Mouse (Mus musculus) midbrain, embryonic 14.5 days (tissue): ENCODE measurements around the gene Plac9b. TPM values are rescaled to one million over a fixed set of nuclear protein-coding genes. Genes with fewer than 3 reads are reported as not detected.
"Not testable (repeated sequence)": the region's sequence is repeated elsewhere in the genome, so short reads cannot be mapped to it uniquely, and the experiment has no call there.

Experiments
- ATAC-seq: fragments of 200-750 bp; cut with Nextera tagmentation; 2 replicates; pipeline ENCODE4 v1.8.0; 2017; ENCODE audit warnings: moderate number of reproducible peaks, moderate library complexity; ENCODE audit not compliant: low FRiP score, low TSS enrichment
- DNase-seq: peaks from one replicate; pipeline ENCODE4 v3.0.0-alpha.2; 2015
- H3K27ac ChIP-seq: fragments of 300-500 bp; sonication (generic); replicated peaks from 2 replicates; pipeline ENCODE4 v1.5.1; 2014; ENCODE audit warnings: mild to moderate bottlenecking, low read depth, low read length, moderate library complexity
- H3K27me3 ChIP-seq: fragments of 300-500 bp; sonication (generic); 2 replicates; pipeline ENCODE4 v1.6.1; 2014; ENCODE audit warnings: low read length, control low read depth, mixed read lengths; ENCODE audit not compliant: control insufficient read depth, insufficient read depth
- H3K36me3 ChIP-seq: fragments of 300-500 bp; sonication (generic); 2 replicates; pipeline ENCODE4 v1.6.1; 2014; ENCODE audit warnings: low read length, control low read depth; ENCODE audit not compliant: control insufficient read depth, insufficient read depth
- H3K4me1 ChIP-seq: fragments of 300-500 bp; sonication (generic); 2 replicates; pipeline ENCODE4 v1.6.1; 2014; ENCODE audit warnings: mild to moderate bottlenecking, antibody characterized with exemption, low read length, control low read depth; ENCODE audit not compliant: control insufficient read depth, insufficient read depth
- H3K4me2 ChIP-seq: fragments of 300-500 bp; sonication (generic); 2 replicates; pipeline ENCODE4 v1.6.1; 2014; ENCODE audit warnings: mild to moderate bottlenecking, low read length, moderate library complexity
- H3K4me3 ChIP-seq: fragments of 300-500 bp; sonication (generic); replicated peaks from 2 replicates; pipeline ENCODE4 v1.5.1; 2014; ENCODE audit warnings: low read depth, low read length
- H3K9ac ChIP-seq: fragments of 300-500 bp; sonication (generic); replicated peaks from 2 replicates; pipeline ENCODE4 v1.6.1; 2014; ENCODE audit warnings: mild to moderate bottlenecking, low read length, moderate library complexity
- H3K9me3 ChIP-seq: fragments of 300-500 bp; sonication (generic); 2 replicates; pipeline ENCODE4 v1.6.1; 2016; ENCODE audit warnings: low read length, control low read depth, mixed read lengths; ENCODE audit not compliant: control insufficient read depth
- WGBS: fragments of 180-500 bp; shearing (Covaris S2); extraction: QIAGEN DNeasy Blood & Tissue Kit; methylation state at CpG from one replicate; pipeline ENCODE4 v1.1.7; 2014; 5-methylcytosine and 5-hydroxymethylcytosine counted together
- polyA plus RNA-seq: library from polyadenylated mRNA; unstranded; fragments of >200 nt; fragmentation: Nextera tagmentation; extraction: Ambion mirVana; gene quantifications from 2 replicates; pipeline ENCODE4 v1.2.1, GENCODE M21; 2014

Plac9b gene
- polyA plus RNA-seq, 1 experiment from 2014 or later = 5.9 TPM

DNA sequence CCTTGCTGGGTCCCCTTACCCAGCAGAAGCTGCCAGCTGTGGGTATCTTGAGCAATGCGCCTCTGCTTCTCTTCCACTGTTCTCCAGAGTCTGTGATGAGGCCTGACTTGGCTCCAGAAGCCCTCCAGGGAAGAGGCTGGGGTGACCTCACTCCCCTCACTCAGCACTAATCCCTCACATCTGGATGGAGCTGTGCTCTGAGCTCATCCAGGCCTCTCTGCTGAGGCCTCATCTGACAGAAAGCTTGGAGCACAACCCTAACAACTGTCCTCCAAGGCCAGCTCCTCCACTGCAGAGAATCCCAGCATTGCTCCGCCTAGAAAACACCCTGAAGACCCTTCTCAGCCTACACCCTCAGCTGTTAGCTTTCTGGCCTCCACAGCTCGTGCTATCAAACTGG lies 8.3 kb downstream of the Plac9b start:
- WGBS = no CpG with 5 or more reads among the region's 3 CpGs
- H3K9me3 ChIP-seq, H3K4me2 ChIP-seq, ATAC-seq, H3K36me3 ChIP-seq, DNase-seq, H3K27ac ChIP-seq, H3K9ac ChIP-seq, H3K4me1 ChIP-seq, H3K4me3 ChIP-seq, H3K27me3 ChIP-seq: not testable (repeated sequence)

- not testable (repeated sequence) for H3K9ac ChIP-seq, ATAC-seq, H3K4me2 ChIP-seq, H3K27ac ChIP-seq, H3K9me3 ChIP-seq, H3K36me3 ChIP-seq, H3K4me1 ChIP-seq, DNase-seq, H3K4me3 ChIP-seq, H3K27me3 ChIP-seq
- no CpG with 5 or more reads among the region's 12 CpGs for WGBS
Observed at GRCm38 (mm10) chr14:26165266-26165665, 17.0 kb downstream of the Plac9b start.

- not testable (repeated sequence) for DNase-seq, H3K27me3 ChIP-seq, H3K4me2 ChIP-seq, ATAC-seq, H3K9ac ChIP-seq, H3K27ac ChIP-seq, H3K4me1 ChIP-seq, H3K36me3 ChIP-seq, H3K4me3 ChIP-seq, H3K9me3 ChIP-seq
- WGBS = no CpG with 5 or more reads among the region's 5 CpGs
Observed at GRCm38 (mm10) chr14:26162423-26162822, 19.9 kb downstream of the Plac9b start.

GRCm38 (mm10) chr14:26161156-26161555 lies 21.1 kb downstream of the Plac9b start:
- WGBS = no CpG with 5 or more reads among the region's 9 CpGs
- not testable (repeated sequence) for H3K4me3 ChIP-seq, H3K4me1 ChIP-seq, H3K9ac ChIP-seq, ATAC-seq, DNase-seq, H3K4me2 ChIP-seq, H3K9me3 ChIP-seq, H3K27me3 ChIP-seq, H3K27ac ChIP-seq, H3K36me3 ChIP-seq

- no CpG with 5 or more reads among the region's 7 CpGs for WGBS
- not testable (repeated sequence) for H3K9me3 ChIP-seq
Observed at GRCm38 (mm10) chr14:26156032-26156431, 26.2 kb downstream of the Plac9b start.

DNA sequence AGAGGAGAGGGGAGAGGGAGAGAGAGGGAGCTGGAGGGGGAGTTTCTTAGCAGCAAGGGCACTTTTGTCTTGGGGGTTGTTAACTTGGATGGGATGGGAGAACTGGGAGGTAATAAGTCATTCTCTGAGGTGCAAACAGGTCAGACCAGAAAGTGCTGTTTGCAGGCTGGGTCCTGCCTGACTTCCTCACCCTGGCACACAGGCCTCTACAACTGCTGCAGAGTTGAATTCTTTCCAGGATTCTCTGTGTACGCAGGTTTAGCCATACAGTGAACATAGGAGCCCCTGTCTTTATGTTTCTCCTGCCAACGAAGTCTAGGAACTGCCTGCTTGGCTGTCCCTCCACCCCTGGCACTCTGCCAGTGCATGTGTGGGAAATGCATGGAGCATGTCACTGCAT lies 35.2 kb downstream of the Plac9b start:
- H3K4me1 ChIP-seq, DNase-seq, H3K4me2 ChIP-seq, ATAC-seq, H3K9ac ChIP-seq, H3K27me3 ChIP-seq, H3K36me3 ChIP-seq, H3K27ac ChIP-seq, H3K4me3 ChIP-seq, H3K9me3 ChIP-seq: not testable (repeated sequence)
- no CpG with 5 or more reads among the region's 2 CpGs for WGBS

More at GRCm38 (mm10) chr14:26156032-26156431, 26.2 kb downstream of the Plac9b start:
- H3K4me2 ChIP-seq, H3K36me3 ChIP-seq, DNase-seq, ATAC-seq, H3K27me3 ChIP-seq, H3K4me3 ChIP-seq, H3K27ac ChIP-seq, H3K4me1 ChIP-seq, H3K9ac ChIP-seq: not testable (repeated sequence)

- H3K27ac ChIP-seq, H3K9ac ChIP-seq, H3K4me1 ChIP-seq, H3K27me3 ChIP-seq, H3K4me2 ChIP-seq, H3K4me3 ChIP-seq, H3K36me3 ChIP-seq, DNase-seq, H3K9me3 ChIP-seq: not testable (repeated sequence)
- WGBS = no CpG with 5 or more reads among the region's 7 CpGs
- peak; percentile 29; the same call in 1 of the 2 replicates for ATAC-seq
Observed at GRCm38 (mm10) chr14:26119095-26119494, 63.2 kb downstream of the Plac9b start.

GRCm38 (mm10) chr14:26118550-26119000 lies 63.7 kb downstream of the Plac9b start:
- not testable (repeated sequence) for H3K36me3 ChIP-seq
- no CpG with 5 or more reads among the region's 18 CpGs for WGBS

GRCm38 (mm10) chr14:26118150-26118549 lies 64.1 kb downstream of the Plac9b start, which contains the start of gene Duxbl2:
Gene Duxbl2 (plus strand): TSS chr14:26118349.
- not testable (repeated sequence) for H3K36me3 ChIP-seq, H3K27me3 ChIP-seq, H3K27ac ChIP-seq, H3K4me2 ChIP-seq, H3K9ac ChIP-seq, H3K9me3 ChIP-seq, DNase-seq, H3K4me3 ChIP-seq, H3K4me1 ChIP-seq
- peak; percentile 53 for ATAC-seq
- no CpG with 5 or more reads among the region's 7 CpGs for WGBS

More at GRCm38 (mm10) chr14:26118550-26119000, 63.7 kb downstream of the Plac9b start:
- peak; percentile 91 for ATAC-seq
- H3K9me3 ChIP-seq, H3K27ac ChIP-seq, H3K27me3 ChIP-seq, H3K4me3 ChIP-seq, DNase-seq, H3K4me2 ChIP-seq, H3K4me1 ChIP-seq, H3K9ac ChIP-seq: not testable (repeated sequence)
